Mouse (Mus musculus) adrenal gland, adult 8-10 months (tissue): ENCODE data around the gene Zfyve26. TPM values are rescaled to one million over a fixed set of nuclear protein-coding genes. Genes with fewer than 3 reads are reported as not detected.
"Not testable (repeated sequence)": the region's sequence is repeated elsewhere in the genome, so short reads cannot be mapped to it uniquely, and the experiment has no call there.

ENCODE experiments used
- DNase-seq: peaks from one replicate; pipeline ENCODE4 v3.0.0; 2022
- total RNA-seq, 4 experiments: library from RNA; stranded (reverse); gene quantifications; 2 replicates each; pipeline ENCODE4 v1.2.4; 2022

Zfyve26 gene
- total RNA-seq, result 10 to 100 TPM; 21.3 to 46.5 (median 28.2) TPM

DNA sequence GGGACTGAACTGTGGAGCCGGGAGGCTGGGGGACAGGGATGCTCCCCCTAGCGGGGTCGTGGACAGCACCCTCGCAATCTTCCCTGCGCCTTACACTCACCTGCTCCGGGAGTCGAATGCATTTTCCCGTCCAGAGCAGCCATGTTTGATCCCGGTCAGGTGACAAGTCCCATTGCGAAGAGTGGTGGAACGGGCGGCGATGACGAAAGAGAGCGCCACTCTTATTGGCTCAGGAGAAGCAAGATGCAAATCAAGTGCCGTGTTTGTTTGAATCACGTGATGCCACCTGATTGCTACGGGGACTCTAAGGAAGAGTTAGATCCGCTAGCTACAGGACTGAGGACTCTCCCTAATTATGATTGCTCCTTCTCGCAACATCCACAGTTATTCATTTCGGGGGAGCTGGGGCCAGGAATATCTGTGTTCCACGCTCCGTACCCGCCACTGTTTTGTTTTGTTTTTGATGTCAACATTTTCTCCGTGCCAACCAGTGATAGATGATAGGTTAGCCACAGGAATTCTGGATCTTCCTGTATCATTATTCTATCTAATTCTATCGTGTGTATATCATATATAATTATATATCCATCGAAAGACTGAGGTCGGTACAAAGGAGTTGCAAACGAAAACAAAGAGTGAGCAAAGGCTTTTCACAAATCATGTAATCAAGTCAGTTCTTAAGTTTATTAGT lies at the start of gene Zfyve26:
TSS of gene Zfyve26 (minus strand) at position 179 of the 691 bp plus-strand sequence.
- peak; percentile 96 for DNase-seq

DNA sequence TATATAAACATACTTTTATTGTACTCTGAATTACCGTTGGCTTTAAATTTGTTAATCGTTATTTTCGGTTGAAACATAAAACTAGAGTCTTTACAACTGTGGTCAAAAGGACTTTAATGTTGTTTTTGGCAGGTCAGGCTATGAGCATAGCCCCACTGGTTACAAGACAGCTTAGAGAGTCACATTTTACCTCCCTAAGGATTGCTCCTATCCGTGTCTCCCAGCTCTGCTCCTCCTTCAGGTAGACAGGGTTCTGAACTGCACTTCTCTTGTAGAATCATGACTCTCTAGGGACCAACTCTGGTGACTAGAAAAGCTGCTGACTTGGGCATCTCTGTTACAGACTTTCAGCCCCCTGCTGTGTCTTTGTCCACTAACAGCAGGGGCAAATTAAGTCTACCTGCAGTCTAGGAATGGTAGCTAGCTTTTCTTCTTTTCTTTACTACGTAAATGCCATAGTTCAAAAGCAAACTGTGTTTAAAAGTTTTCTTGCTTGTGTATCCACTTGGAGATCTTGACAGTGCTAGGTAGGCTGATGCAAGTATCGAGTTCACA lies 45.3 kb upstream of the Zfyve26 start:
- no peak for DNase-seq

DNA sequence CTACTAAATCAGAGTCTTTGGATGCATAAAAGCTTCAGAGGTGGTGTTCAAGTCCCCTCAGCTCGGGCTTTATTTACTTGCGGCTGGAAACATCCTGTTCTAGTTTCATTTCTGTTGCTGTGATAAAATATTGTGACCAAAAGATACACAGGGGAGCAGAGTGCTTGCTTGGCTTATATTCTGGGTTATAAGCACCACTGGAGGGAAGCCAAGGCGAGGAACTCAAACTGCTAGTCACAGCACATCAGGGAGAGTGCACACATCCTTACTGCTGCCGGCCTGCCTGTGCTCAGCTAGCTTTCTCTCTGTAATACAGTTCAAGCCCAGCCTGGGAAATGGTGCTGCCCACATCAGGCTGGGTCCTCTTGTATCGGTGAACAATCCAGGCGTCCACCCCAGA lies 44.4 kb upstream of the Zfyve26 start:
- DNase-seq, result no peak

DNA sequence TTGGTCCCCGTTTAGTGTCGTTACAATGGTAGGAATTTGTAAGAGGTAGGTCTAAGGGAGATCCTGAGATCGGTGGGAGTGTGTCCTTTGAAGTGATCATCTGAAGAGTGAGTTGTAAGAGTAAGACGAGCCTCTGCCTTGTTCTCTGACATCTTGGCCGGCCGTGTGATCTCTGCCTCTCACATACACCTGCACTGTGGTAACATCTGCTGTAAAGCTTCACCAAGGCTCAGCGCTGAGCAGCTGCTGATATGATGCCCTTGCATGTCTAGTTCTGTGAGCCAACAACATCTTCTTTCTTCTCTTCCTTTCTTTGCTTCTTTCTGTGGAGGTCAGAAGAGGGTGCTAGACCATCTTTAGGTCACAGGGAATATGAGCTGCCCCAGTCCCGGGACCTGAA lies 42.7 kb upstream of the Zfyve26 start:
- no peak for DNase-seq

DNA sequence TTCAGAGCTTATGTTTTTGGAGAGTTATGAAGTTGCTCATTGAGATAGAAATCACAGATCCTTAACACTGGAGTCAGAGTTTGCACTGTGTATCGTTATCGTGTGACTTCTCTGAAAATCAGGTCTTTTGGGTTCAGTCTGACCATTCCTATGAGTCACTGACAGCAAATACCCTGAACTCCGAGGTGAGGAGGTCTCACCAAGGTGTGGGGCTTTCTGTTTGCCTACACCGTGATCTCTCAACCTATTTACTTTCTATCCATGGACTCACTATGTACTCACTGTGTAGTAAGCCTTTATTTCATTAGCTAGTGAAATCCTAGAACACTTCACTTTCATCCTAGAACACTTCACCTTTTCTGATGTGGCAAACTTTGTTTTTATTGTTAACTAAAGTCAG lies 35.6 kb upstream of the Zfyve26 start:
- DNase-seq, result no peak

DNA sequence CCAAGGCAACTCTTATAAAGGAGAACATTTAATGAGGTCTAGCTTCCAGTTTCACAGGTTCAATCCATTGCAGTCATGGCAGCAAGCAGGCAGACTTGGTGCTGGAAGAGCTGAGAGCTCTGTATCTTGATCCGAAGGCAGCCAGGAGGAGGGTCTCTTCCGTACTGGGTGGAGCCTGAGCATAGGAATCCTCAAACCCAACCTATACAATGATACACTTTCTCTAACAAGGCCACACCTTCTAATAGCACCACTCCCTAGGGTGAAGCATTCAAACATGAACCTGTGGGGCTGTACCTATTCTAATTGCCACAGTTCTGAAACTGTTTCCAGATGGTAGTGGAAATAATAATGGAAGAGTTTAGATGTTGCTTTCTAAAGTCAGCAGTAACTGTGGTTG lies 34.5 kb upstream of the Zfyve26 start:
- DNase-seq, result no peak

DNA sequence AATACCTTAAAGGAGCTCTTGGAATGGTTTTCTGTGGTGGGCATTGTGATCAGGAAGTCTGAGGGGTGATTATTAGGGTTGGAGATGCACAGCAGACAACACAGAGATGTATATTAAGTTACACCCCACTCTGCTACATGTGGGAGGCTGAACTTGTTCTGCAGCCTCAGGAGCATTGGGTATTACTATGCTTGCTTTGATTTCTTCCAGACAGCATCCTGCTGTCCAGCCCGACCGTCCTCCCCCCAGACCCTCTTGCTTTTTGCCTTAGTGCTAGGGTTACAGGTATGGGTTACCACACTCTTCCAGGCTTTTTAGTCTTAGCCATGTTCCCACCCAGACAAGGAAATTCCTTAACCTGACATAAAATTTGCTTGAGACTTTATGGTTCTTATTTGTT lies 31.8 kb upstream of the Zfyve26 start:
- no peak for DNase-seq

DNA sequence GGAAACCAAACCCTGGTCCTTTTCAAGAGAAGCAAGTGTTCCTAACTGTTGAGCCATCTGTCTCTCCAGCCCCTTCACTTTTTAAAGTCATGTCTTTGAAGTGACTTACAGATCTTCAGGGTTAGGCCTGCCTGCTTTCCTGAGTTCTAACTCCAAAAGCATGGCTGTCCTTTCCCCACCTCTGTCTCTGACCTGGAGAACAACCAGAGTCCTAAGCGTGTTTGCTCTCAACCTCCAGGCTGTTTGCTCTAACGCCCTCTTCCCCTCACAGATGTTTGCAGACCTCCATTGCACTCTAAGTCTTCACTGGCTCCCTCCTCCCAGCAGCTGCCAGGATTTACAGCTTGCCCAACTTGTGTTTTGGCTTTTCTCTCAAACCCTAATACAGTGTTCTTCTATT lies 30.6 kb upstream of the Zfyve26 start:
- DNase-seq, result no peak

DNA sequence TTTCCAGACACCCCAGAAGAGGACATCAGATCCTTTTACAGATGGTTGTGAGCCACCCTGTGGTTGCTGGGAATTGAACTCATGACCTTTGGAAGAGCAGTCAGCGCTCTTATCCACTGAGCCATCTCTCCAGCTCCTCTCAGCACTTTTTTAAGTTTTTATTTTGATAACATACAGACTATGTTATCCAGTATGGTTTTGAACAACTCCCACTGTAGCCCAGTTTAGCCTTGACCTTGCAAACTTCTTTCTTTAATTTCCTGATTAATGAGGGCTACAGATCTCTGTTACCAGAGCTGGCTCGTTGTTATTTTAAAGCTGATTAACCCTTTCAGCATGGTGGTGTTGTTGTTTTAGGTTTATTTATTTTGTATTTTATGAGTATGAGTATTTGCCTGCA lies 30.1 kb upstream of the Zfyve26 start:
- no peak for DNase-seq

DNA sequence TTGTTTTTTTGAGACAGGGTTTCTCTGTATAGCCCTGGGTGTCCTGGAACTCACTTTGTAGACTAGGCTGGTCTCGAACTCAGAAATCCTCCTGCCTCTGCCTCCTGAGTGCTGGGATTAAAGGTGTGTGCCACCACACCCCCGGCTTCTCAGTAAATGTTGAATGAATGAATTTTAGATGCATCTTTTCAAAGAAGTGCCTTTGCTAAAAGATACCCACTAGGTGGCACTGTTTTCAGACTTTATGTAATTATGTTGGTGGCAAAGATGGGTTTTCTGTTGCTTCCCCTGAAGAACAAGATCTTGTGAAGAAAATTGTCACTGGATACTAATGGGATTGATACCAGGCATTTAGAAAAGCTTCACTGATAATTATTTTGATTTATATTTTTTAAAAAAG lies 26.4 kb upstream of the Zfyve26 start:
- not testable (repeated sequence) for DNase-seq

DNA sequence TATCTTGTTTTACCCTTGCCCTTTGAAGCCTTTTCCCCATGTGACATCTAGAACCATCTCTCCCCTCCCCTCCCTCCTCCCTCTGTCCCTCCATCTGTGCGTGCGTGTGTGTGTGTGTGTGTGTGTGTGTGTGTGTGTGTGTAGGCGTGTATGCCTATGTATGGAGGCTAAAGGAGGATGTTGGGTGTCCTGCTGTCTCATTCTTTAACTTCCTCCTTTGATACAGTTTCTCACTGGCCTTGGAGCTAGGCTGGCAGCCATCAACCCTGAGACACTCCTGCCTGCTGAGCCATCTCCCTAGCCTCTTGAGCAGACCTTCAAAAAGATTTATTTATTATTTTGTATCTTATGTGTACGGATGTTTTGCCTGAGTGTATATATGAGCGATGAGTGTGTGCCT lies 24.8 kb upstream of the Zfyve26 start:
- DNase-seq, result no peak

DNA sequence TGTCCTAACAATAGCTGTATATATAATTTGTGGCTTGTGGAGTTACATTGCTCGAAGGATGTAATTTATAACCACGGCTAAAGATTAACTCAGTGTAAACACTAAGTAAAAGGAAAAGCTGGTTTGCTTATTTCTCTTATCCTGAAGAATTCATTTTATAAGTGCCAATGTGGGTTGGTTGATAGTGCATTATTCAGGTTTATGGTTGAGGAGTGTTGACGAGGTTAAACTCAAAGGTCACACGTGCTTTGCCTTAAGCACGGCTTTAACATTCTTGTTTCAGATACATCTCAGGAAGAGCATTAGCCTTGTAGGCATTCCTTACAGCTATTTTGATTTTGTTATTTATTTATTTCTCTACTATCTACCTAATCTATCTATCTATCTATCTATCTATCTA lies 21.2 kb upstream of the Zfyve26 start:
- DNase-seq, result no peak

DNA sequence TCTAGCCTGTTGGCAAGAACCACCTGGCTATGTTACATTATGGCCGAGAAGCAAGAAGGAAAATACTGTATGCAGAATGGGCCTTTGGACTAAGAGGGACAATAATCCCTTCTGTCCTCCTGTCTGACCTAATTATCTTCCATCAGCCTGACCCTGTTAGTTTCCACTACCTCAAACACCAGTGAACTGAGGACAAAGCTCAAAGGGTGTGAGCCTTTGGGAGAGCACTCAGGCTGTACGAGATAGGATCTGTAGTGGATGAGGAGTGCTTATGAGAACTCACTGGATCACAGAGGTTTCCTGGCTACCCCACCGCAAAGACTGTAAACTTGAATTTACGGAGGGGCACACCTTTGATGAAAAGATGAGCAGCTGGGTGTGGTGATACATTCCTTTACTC lies 17.6 kb upstream of the Zfyve26 start:
- DNase-seq, result no peak

DNA sequence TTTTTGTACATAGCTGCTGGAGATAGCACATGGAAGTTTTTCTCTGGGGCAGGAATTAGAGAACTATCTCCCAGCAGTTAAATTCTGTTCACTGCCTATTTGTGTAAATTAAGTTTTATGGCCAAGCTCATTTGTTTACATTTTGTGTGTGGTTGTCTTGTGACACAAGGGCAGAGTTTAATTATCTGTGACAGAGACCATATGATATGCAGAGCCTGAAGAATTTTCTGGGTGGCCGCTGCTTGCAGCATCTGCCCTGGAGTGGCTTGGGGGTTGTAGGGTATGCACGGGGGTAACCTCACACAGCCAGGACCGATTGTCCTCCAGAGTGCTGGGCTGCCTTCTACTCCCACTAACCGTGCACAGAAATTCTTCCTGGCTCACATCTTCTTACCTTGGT lies 9.9 kb upstream of the Zfyve26 start:
- DNase-seq, result no peak

DNA sequence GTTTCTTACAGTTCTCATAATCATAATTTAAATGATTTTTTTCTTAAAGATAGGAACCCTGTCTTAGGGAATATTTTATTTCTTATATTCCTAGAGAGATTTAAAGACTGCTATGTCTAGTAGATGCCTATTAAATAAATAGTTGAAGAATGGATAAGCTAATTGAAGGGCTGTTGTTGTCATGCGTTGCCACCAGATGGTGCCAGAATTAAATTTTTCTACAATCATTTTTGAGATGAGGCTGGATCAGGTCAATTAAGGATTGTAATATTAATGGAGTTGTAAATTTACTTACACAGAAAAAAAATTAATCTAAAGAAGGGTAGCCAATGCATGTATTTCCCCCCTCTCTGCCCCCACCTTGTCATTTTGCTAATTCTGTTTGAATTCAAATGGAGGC lies 9.0 kb upstream of the Zfyve26 start:
- DNase-seq, result no peak

DNA sequence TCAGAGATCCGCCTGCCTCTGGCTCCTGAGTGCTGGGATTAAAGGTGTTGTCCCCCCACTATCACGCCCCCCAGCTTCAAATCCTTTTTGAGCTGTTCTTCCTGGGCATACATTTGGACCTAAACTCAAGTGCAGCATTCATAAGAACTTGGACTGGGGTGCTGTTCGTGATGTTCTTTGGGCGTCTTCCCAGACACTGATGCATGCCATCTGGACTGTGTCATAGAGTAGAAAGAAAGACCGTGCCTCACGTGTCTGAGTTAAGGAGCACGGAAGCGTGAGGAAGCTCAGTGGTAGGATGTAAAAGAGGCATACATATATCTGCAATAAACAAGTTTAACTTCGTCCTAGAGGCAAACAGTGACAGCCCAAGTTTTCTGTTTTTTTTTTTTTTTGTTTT lies 5.7 kb upstream of the Zfyve26 start:
- no peak for DNase-seq

DNA sequence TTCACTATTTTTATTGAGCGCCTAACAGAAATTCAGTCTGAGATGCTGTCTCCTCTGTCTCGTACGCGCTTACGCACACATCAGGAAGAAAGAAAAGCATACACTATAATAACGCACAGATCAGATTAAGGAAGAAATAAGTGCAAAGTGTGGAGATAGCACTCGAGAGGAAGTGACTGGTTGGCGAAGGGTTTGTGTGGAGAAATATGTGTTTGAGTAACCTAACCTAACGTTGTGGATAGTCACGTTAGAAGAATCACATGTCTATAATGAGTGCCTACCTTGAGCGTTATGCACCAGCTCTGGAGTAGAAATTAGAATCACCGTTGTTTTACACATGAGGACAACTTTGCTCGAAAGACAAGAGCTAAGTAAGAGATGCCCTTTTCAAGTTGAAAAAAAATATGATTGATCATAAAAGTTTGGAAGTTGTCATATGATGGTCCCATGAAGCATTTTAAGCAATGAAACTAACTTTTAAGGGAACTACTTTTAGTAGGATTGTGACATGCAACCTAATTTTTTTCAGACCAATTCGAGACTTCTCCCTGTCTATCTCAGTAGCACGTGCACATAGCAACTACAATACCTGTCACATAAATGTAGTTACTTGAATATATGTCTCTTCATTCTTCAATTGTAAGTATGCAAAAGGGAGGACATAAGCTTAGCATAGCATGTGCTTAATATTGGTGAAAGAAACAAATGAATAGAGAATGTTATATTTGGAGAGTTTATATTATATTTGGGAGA lies 2.0 kb upstream of the Zfyve26 start:
- no peak for DNase-seq

DNA sequence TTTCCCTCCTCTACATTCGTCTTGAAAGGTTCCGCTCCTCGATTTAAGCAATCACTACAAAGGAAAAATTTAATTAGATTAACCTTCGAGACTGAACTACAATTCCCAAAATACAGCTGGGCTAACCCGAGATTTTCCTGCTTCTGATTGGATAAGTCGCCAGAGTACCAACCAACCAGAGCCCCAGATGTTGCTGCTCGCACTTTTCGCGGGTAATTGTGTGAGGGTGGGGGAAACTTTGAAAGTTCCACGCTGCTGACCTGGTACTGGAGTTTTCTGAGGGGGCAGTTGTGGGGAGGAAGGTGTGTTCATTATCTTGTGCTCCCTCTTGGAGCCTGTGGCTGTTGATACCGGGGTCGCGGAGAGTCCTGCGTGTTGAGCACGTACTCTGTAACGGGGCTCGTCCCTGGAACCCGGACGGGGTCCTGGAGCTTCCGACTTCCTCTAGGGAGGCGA lies 1.0 kb upstream of the Zfyve26 start, which contains the start of gene Rad51b:
TSS of gene Rad51b (plus strand) at position 162 of the 456 bp plus-strand sequence.
- DNase-seq, result peak; percentile 69

DNA sequence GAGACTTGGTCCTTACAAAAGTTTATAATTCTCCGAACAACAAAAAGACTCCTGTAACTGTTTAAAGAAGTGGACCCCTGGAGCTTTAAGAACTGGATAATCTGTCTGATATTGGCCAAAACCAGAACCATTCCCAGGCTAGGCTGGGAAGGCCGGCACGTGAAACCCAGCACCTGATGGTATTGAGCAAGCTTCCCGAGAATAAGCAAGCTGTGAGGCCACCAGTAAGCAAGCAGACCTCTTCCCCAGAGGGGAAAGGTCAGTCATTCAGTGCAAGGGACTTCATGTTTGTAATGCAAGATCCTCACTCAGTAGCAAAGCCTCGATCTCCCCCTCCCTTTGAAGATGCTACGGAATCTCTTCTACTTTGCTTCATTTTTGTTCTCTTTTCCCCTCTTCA lies 3.2 kb downstream of the Zfyve26 start:
- no peak for DNase-seq

DNA sequence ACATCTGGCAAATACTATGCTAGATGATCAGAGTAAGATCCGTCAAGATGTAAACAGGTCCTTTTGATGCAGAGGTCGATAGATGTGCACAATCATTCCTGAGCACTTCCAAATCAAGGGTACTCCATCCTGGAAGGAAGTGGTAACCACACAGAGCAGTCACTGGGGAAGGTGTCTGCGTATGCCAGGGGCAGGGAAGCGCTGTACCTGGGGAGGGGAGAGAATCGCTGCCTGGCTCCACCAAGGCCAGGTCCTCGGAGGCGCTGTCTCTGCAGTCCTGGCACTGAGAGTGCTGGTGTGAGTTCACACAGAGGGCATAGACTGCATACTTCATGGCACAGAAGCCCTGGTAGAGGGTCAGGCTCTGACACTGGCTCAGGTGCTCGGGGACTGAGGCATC lies 13.5 kb downstream of the Zfyve26 start:
- DNase-seq, result no peak

DNA sequence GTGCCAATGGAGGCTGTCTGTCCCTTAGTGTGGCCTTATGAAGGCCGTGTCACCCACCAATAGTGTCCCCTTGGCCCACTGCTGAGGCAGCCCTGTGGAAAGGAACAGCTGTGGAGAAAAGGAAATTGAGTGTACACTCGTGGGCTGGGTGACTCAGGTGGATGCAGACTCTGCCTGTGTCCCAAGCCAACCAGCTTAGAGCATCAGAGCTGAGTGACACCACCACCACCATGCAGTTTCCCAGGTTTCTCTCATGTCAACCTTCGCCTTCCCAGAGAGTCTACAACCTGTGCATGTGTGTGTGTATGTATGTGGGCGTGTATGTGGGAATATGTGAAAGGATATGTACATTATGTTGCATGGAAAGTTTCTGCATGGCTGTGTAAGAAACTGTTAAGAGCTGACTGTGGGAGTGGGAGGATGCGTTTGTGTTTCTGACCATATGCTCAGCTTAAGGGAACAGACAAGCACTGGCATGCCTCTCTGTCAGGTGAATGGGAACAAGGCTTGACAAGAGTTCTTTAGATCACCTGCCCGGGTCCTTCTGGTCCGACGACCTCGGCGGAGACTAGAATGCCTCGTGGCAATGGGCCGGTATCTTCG lies 16.5 kb downstream of the Zfyve26 start:
- DNase-seq, result no peak

DNA sequence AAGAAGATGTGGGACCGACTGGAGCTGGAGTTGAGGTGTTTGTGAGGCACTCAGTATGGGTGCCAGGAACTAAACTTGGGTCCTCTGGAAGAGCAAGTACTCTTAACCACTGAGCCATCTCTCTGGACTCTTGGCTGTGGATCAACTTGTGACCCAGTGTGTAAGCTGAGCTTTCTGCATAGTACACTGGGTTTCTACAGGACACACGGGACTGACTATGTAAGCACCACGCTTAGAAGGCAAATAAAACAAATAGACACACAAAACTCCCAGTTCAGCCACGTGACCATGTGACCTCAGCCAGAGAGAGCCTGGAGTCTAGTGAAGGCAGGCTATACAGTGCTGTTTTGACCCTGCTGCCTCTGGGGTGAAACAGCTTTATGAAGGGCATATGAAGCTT lies 23.5 kb downstream of the Zfyve26 start:
- no peak for DNase-seq

DNA sequence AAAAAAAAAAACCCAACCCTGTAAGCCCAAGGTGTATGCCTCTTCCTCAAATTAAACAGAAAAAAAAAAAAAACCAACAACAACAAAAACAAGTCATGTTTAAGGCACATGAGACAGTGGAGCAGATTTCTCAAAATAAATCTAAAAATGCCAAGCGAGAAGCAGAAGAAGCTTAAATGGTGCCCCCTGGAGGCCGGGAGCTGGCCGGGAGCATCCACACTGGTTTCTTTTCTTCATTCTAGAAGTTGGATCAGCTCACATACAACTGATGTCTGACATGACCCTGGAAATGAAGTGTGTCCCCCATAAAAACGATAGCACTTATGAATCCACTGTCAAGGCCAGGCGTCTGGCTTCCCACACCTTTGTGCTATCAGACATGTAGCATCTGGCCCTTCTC lies 35.1 kb downstream of the Zfyve26 start:
- DNase-seq, result no peak
